Mouse (Mus musculus): ENCODE results near the gene Ubp1. TPM values are rescaled to one million over a fixed set of nuclear protein-coding genes. Genes with fewer than 3 reads are reported as not detected.

Ubp1 gene
- total RNA-seq, 2 experiments from 2014 or later, result 47.0 to 65.1 TPM

DNA sequence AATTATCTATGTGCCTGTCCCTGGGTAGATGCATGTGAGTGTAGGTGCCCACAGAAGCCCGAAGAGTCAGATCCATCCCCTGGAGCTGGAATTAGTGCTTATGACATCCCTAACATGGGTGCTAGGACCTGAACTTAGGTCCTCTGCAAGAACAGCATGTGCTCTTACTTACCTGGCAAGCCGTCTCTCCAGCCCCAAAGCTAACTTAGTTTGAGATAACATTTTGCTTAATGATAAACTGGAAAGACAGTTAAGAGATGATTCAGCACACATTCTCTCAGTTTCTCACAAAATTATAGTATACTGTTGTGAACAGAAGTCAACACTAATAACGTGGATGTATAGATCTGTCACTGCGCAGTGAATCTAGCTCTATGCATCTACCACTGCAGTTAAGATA, 36.1 kb downstream of the Ubp1 start:
- DNase-seq (ENCODE audit: low spot score in 2 of 2), result no peak

DNA sequence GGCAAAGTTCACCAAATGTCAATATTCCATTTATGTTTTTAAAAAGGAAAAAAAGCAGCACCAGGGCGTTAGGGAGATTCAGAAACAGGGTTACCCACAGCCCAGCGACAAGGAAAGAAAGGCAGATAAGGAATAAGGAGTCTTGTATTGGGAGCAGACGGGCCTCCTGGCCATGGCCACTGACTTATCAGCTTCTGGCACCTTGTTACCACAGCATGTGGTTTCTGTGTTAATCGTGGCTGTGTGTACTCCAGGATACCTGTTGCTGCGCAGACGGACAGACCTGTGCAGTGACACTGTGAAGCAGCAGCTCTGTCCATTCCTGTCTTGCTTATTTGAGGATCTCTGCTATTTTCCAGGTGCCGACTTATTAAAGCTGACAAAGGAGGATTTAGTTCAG, 38.2 kb downstream of the Ubp1 start:
- no peak for DNase-seq (ENCODE audit: low spot score in 2 of 2)

- DNase-seq (ENCODE audit: low spot score in 2 of 2), result no peak
These were observed 38.7 kb downstream of the Ubp1 start for GRCm38 (mm10) chr9:113969399-113969798.

DNA sequence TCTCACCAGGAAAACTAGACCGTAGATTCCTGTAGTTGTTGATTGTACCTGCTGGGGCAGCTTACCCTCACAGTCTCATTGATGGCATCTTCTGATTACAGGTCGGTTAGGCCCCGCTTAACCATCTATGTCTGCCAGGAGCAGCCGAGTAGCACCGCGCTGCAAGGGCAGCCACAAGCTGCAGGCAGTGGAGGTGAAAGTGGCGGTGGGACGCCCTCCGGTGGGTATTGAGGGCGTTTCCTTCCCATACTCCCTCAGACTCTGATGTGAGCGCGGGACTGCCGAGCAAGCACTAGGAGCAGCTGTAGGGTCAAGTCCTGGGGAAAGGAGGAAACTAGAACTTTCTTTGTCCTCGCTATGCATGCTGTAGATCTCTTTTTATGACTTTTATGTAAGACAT, 39.3 kb downstream of the Ubp1 start:
- DNase-seq (ENCODE audit: low spot score in 2 of 2), result no peak

GRCm38 (mm10) chr9:113971615-113972014, 40.9 kb downstream of the Ubp1 start:
- DNase-seq (ENCODE audit: low spot score in 2 of 2), result no peak

DNA sequence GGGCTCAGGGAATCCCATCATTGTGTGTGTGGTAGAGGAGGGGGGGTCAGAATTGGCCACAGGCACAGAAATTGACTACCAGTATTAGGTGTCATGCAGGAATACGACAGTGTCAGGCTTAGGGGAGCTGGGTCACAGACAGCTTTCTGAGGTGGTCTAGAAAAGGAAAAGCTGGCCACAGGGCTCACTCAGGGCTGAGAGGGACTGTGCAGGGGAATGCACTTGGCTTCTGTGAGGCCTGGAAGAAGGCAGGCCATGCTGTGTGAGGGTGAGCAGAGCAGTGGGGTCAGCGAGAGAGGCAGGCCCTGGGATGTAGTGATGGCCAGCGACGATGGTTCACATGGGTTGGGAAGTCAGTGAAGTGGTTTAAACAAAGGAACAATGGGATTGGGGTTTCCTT, 43.1 kb downstream of the Ubp1 start:
- DNase-seq (ENCODE audit: low spot score in 2 of 2), result no peak

- no peak for DNase-seq (ENCODE audit: low spot score in 2 of 2)
These were observed 44.2 kb downstream of the Ubp1 start for GRCm38 (mm10) chr9:113974945-113975344.

DNA sequence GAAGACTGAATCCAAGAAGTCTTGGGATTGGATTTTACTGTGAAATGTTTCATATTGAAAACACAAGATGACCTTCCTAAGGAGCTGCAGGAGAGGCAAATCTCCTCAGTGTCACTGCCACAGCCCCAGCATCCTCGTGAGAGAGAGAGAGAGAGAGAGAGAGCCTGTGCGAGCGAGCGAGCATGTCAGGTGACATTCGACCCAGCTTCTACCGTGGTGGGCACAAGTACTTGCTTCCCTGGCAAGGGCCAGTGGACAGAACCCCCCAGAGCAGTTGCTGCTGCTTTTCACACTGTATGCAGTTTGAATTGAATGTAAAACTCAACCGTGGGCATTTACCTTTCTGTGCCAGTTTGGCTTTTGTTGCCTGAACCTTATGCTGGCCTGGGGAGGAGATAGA, 44.7 kb downstream of the Ubp1 start:
- DNase-seq (ENCODE audit: low spot score in 2 of 2), result no peak

- no peak for DNase-seq (ENCODE audit: low spot score in 2 of 2)
These were observed 45.5 kb downstream of the Ubp1 start for GRCm38 (mm10) chr9:113976264-113976663.

DNA sequence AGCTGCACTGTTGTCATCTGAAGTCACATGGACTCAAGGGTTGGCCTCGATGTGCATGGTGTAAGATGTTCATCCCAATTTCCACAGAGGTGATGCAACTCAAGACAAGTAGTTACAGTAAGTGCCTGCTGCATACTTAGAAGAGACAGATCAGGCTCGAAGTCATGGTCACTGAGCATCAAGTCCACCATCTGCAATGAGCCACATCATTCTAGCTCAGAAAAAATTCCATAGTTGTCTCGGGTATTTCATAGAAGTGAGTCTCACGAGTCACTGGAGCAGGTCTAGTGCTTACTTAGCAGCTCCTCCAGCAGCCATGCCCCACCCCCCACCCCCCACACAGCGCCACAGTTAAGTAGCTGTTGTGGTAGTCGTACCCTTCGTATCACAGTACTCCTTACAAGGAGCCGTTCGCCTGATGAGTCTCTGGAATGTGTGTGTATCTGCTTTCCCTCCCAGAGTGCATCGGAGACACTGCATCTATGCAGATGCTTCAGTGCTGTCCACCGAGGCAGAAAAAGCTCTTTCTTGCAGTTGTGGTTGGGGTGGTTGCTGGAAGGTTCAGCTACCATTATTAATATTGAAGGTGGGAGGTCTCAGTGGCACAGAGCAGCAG, 46.6 kb downstream of the Ubp1 start:
- DNase-seq (ENCODE audit: low spot score in 2 of 2), result no peak

- no peak for DNase-seq (ENCODE audit: low spot score in 2 of 2)
These were observed 47.9 kb downstream of the Ubp1 start for GRCm38 (mm10) chr9:113978656-113979055.

DNA sequence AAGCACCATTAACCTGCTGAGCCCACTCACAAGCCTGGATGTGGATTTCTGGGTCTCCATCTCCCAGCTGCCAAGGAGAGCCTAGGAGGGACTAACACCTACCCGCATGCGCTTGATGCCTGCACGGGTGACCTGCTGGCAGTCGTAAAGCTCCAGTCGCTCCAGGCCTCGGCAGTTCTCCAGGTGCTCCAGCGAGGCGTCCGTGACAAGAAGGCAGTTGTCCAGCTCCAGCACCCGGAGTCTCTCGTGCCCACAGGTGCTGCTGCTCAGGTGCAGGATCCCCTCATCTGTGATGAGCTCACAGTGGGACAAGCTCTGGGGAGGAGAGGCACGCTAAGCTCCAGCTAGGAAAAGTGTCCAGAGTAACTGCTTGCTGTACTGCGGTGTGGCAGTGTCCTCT, 48.6 kb downstream of the Ubp1 start:
- DNase-seq (ENCODE audit: low spot score in 2 of 2), result no peak

DNA sequence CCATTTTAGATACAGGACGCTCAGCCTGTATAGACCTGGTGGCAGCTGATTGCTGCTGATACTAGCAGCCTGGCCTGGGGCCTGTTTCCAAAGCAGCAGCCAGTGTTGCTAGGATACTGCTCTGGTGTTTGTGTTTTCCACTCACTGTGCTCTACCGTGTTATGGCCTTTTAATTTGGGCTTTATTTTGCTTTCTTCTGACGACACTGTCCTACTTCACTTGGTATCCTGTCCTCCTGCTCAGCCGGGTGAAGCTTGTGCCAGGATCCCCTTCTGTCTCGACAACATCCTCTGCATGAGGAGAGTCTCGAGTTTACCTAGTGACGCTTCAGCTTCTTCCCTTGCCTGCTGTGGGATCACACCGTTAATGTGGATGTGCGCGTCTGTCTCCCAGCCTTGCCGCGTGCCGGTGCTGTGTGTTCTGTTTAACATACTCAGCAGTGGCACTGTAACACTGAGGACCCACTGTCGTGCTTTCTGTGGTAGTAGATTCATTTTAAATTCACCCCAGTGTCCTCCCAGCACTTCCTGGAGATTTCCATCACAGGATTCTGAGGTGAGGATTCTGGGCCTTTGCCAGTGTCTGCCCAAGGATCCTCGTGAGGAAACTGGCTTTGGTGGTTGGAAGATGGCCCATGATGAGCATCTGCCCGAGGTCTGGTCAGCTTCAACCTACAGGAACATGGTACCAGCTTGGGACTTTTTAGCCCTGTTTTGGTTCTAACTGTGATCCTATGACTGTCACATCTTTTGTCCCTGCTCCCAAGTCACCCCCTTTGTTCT, 50.6 kb downstream of the Ubp1 start:
- DNase-seq (ENCODE audit: low spot score in 2 of 2), result peak in 1 of 2 experiments; percentile 12

GRCm38 (mm10) chr9:113982451-113982850, 51.7 kb downstream of the Ubp1 start:
- DNase-seq (ENCODE audit: low spot score in 2 of 2), result no peak

DNA sequence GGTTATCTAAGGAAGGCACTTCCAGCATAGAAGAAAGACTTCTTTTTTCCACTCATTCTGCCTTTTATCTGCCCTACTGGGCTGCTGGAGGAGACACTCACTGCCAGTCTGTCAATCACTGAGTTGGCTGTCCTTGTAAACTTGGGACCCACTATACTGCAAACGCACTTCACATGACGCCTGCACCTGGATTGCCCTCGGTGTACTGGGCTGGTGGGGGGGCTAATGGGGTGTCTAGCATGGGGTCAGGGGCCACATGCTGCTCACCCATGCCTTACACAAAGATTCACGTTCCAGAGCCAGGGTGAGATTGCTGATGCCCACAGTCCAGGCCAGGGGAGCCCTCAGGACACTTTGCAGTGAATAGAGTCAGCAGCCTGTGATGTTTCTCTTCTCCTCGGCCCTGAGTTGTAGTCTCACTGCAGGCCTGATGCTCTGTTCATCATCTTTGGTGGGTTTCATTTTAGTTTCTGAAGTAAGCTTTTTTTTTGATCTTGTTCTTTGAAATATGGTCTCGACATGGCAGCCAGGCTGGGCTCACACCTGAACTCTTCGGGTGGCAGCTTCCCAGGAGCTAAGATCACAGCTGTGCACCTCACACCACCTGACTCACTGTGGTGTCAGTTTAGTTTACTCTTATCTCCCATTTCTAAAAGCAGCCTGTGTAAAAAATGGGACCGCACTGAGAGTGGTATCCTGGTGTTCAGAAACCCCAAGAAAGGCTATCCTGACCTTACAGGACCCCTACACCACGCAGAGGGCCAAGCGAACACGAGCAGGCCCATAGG, 52.3 kb downstream of the Ubp1 start:
- no peak for DNase-seq (ENCODE audit: low spot score in 2 of 2)

GRCm38 (mm10) chr9:113984946-113985620, 54.3 kb downstream of the Ubp1 start:
- DNase-seq (ENCODE audit: low spot score in 2 of 2), result no peak

- DNase-seq (ENCODE audit: low spot score in 2 of 2), result peak; percentile 79 to 80
These were observed 60.0 kb downstream of the Ubp1 start for GRCm38 (mm10) chr9:113990547-113991248.

GRCm38 (mm10) chr9:113992810-113993209, 62.1 kb downstream of the Ubp1 start:
- no peak for DNase-seq (ENCODE audit: low spot score in 2 of 2)

DNA sequence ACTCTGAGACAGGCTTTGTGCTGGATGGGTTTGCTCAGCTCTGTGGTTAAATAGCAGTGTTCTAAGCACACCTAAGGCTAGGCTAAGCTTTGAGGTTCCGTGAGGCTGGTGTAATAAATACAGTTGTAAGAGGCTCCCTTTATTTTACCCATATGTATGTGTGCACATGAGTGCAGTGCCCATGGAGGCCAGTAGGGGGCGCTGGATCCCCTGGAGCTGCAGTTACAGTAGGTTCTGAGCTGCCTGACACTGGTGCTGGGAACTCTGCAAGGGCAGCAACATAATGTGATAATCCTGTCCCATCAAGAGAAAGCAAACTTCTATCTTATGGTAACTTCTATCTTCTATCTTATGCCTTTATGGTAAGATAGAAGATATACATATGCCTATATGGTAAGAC, 67.6 kb downstream of the Ubp1 start:
- DNase-seq (ENCODE audit: low spot score in 2 of 2), result no peak

DNA sequence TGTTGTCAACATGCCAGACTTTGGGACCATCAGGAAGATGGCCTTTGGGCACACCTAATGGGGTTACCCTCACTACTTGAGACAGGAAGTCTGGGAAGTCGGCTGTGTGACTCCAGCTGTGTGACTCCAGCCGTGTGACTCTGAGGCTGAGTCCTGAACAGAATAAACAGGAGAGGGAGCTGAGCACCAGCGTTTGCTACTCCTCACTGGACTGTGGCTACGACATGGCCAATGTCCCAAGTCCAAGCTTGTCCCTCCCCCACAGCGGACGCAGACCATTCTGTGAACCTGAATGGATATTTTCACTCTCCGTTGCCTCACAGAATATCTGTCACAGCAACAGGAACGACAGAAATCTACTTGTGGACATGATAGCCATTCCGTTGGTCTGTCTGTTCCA, 76.1 kb downstream of the Ubp1 start:
- DNase-seq (ENCODE audit: low spot score in 2 of 2), result no peak

DNA sequence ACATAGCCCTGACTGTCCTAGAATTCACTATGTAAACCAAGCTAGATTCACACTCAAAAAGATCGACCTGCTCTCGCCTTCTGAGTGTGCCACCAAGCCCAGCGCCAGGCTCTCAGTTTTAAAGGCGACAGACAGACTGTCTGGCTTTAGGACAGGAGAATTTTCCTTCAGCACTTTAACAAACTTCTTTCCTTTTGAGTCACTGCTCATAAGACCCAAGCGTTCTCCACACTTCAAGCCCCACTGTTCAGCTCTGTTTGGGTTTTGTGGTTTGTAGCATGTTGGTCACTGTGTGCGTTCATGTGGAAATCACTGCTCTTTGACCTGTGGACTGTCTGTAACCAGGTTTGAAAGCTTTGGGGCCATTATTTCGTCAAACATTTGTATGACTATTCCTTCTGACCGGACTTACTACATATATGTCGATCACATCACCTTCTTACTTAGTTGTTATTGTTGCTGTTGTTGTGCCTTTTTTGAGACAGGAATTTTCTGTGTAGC, 77.2 kb downstream of the Ubp1 start:
- DNase-seq (ENCODE audit: low spot score in 2 of 2), result no peak

Measured in adrenal gland, adult 18-20 months (tissue).